Mouse (Mus musculus) neural tube, embryonic 13.5 days (tissue): ENCODE measurements around the gene Pnmal1. TPM values are rescaled to one million over a fixed set of nuclear protein-coding genes. Genes with fewer than 3 reads are reported as not detected.

Source experiments
- ATAC-seq: fragments of 200-750 bp; cut with Nextera tagmentation; 2 replicates; pipeline ENCODE4 v1.8.0; 2017; ENCODE audit warnings: low read depth, mild to moderate bottlenecking, moderate TSS enrichment, moderate library complexity
- H3K27ac ChIP-seq: fragments of 300-500 bp; sonication (generic); replicated peaks from 2 replicates; pipeline ENCODE4 v1.5.1; 2015; ENCODE audit warnings: moderate library complexity, mild to moderate bottlenecking, inconsistent platforms
- H3K27me3 ChIP-seq: fragments of 300-500 bp; sonication (generic); 2 replicates; pipeline ENCODE4 v1.6.1; 2015; ENCODE audit warnings: mild to moderate bottlenecking, inconsistent platforms
- H3K36me3 ChIP-seq: fragments of 300-500 bp; sonication (generic); 2 replicates; pipeline ENCODE4 v1.6.1; 2015; ENCODE audit warnings: mild to moderate bottlenecking, inconsistent platforms
- H3K4me1 ChIP-seq: fragments of 300-500 bp; sonication (generic); replicated peaks from 2 replicates; pipeline ENCODE4 v1.6.1; 2015; ENCODE audit warnings: inconsistent platforms
- H3K4me2 ChIP-seq: fragments of 300-500 bp; sonication (generic); 2 replicates; pipeline ENCODE4 v1.6.1; 2015; ENCODE audit warnings: inconsistent platforms, mild to moderate bottlenecking, moderate library complexity
- H3K4me3 ChIP-seq: fragments of 300-500 bp; sonication (generic); 2 replicates; pipeline ENCODE4 v1.5.1; 2015; ENCODE audit warnings: mild to moderate bottlenecking, inconsistent platforms
- H3K9ac ChIP-seq: fragments of 300-500 bp; sonication (generic); 2 replicates; pipeline ENCODE4 v1.6.1; 2015; ENCODE audit warnings: moderate library complexity, mild to moderate bottlenecking, inconsistent platforms
- H3K9me3 ChIP-seq: fragments of 300-500 bp; sonication (generic); 2 replicates; pipeline ENCODE4 v1.6.1; 2016; ENCODE audit warnings: inconsistent platforms
- WGBS: fragments of 180-500 bp; shearing (Covaris S2); methylation state at CpG from one replicate; pipeline ENCODE4 v1.1.7; 2015; 5-methylcytosine and 5-hydroxymethylcytosine counted together
- polyA plus RNA-seq: library from polyadenylated mRNA; unstranded; fragments of >200 nt; fragmentation: Nextera tagmentation; extraction: Ambion mirVana; gene quantifications from 2 replicates; pipeline ENCODE4 v1.2.1, GENCODE M21; 2015

Gene Pnmal1
- polyA plus RNA-seq, 1 experiment from 2014 or later, result 39.7 TPM

DNA sequence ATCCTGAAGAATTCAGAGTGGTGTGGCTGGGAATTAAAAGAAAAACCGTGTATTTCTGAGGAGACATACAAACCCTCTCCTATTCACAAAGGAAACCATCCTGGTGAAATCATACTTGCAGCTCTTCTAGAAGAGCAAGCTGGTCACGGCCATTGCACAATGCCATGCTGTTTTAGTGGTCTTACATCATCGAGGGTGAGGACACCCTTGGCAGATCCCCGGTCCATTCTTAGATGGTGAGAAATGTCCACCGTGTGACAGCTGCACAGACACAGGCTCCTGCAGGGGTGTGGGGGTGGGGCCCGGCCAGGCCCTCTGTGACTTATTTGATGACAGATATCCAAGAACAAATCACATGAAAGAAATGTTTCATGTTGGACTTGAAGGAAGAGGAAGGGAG is 14.5 kb downstream of the Pnmal1 start:
- H3K9ac ChIP-seq, result no peak overlapping the region
- ATAC-seq, result no peak

GRCm38 (mm10) chr7:16976298-16976697 is 16.8 kb downstream of the Pnmal1 start:
- no peaks in the 10 kb centered on the region for H3K36me3 ChIP-seq
- H3K4me1 ChIP-seq, result peaks cover 16% of the 10 kb centered on the region
- no peak for ATAC-seq
- H3K27ac ChIP-seq, result no peak overlapping the region
- H3K9me3 ChIP-seq, result no peaks in the 10 kb centered on the region
- H3K27me3 ChIP-seq, result no peaks in the 10 kb centered on the region
- H3K9ac ChIP-seq, result no peak overlapping the region
- no peak overlapping the region for H3K4me3 ChIP-seq
- WGBS, result 68% methylated on average over 8 of the region's 8 CpGs
- no peak overlapping the region for H3K4me2 ChIP-seq

More for the DNA sequence above, 14.5 kb downstream of the Pnmal1 start:
- Histone ChIP-seq H3K4me3 (no peak overlapping the region), H3K36me3 (no peaks in the 10 kb centered on the region), H3K27me3 (no peaks in the 10 kb centered on the region), H3K9me3 (no peaks in the 10 kb centered on the region), H3K4me2 (no peak overlapping the region), H3K4me1 (peaks cover 4% of the 10 kb centered on the region), H3K27ac (no peak overlapping the region)
- WGBS, result 31% methylated on average over 6 of the region's 6 CpGs

DNA sequence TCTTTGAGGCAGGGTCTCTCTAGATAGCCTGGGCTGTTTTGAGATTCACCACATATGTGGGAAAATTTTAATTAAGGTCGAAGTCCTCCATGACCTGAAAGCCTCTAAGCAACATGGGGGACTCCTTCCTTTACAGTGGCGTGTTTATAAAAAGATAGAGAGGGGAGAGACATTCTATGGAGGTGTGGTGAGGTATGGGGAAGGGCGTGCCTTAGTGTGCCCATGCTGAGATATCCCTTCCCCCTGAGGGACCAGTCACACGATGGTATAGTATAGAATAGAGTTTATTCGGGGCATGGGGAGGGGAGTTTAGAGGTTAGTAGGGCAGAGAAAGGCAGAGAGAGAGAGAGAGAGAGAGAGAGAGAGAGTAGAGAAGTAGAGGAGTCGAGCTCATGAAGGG is 18.7 kb downstream of the Pnmal1 start:
- Histone ChIP-seq H3K4me2 (no peak overlapping the region), H3K4me3 (no peak overlapping the region), H3K9me3 (no peaks in the 10 kb centered on the region), H3K36me3 (no peaks in the 10 kb centered on the region), H3K27ac (no peak overlapping the region), H3K4me1 (peaks cover 29% of the 10 kb centered on the region), H3K27me3 (no peaks in the 10 kb centered on the region), H3K9ac (no peak overlapping the region)
- no peak for ATAC-seq
- WGBS, result 75% methylated on average over 6 of the region's 6 CpGs

GRCm38 (mm10) chr7:16978593-16978992 is 19.1 kb downstream of the Pnmal1 start:
- no peak overlapping the region for H3K4me2 ChIP-seq
- 94% methylated on average over 3 of the region's 3 CpGs for WGBS
- no peaks in the 10 kb centered on the region for H3K9me3 ChIP-seq
- H3K4me1 ChIP-seq, result peaks cover 33% of the 10 kb centered on the region
- ATAC-seq, result no peak
- no peak overlapping the region for H3K4me3 ChIP-seq
- H3K9ac ChIP-seq, result no peak overlapping the region
- H3K27ac ChIP-seq, result no peak overlapping the region
- H3K27me3 ChIP-seq, result no peaks in the 10 kb centered on the region
- H3K36me3 ChIP-seq, result no peaks in the 10 kb centered on the region

GRCm38 (mm10) chr7:16980348-16980747 is 20.9 kb downstream of the Pnmal1 start:
- no peaks in the 10 kb centered on the region for H3K36me3 ChIP-seq
- peak overlapping the region; percentile 46 for H3K4me2 ChIP-seq
- ATAC-seq, result peak; percentile 37; the same call in 1 of the 2 replicates
- peak overlapping the region; percentile 82 for H3K27ac ChIP-seq
- 0 out of 2 replicates have a peak overlapping the region, but pooled peaks have one; percentile 17 for H3K4me3 ChIP-seq
- 3% methylated on average over 12 of the region's 12 CpGs for WGBS
- no peaks in the 10 kb centered on the region for H3K9me3 ChIP-seq
- peak overlapping the region; percentile 60 for H3K9ac ChIP-seq
- H3K27me3 ChIP-seq, result no peaks in the 10 kb centered on the region
- peaks cover 44% of the 10 kb centered on the region for H3K4me1 ChIP-seq

GRCm38 (mm10) chr7:16982859-16983568 is 23.5 kb downstream of the Pnmal1 start, which contains the start of gene Gm42372:
Gm42372 (plus strand) TSS chr7:16983086.
- WGBS, result 21% methylated on average over 26 of the region's 26 CpGs
- no peaks in the 10 kb centered on the region for H3K36me3 ChIP-seq
- peaks cover 64% of the 10 kb centered on the region for H3K4me1 ChIP-seq
- peak; percentile 68 for ATAC-seq
- H3K27ac ChIP-seq, result peak within 1 kb of the TSS; percentile 79
- peak within 1 kb of the TSS; percentile 48 for H3K4me3 ChIP-seq
- no peaks in the 10 kb centered on the region for H3K9me3 ChIP-seq
- H3K27me3 ChIP-seq, result no peaks in the 10 kb centered on the region
- H3K9ac ChIP-seq, result peak within 1 kb of the TSS; percentile 74
- peak within 1 kb of the TSS; percentile 77 for H3K4me2 ChIP-seq

DNA sequence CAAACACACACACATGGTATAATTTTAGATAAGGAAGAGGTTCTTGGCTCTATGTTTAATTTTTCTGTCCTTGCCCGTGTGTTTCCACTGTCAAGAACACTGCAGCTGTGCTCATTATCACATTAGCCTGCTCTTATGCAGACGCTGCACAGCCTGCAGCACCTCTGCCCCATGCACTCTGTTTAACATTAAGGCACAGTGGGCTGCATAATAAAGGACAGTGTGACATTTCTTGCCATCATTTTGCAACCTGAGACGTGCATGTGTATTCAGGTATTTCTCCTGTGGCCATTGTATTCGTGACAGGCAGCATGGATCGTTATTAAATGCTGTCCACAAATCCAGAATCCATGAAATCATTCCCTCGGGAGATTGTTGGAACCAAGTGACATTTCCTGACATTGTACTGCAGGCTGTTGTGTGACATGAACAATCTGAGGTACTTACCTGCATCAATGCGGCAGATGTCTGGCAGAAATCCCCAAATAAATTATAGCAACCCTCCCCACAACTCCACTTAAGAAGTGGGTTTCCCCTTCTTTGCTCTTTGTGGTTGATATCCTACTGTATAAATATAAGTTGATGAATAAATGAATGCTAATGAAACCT is 28.2 kb downstream of the Pnmal1 start:
- no peaks in the 10 kb centered on the region for H3K27me3 ChIP-seq
- no peak overlapping the region for H3K4me3 ChIP-seq
- H3K27ac ChIP-seq, result peak overlapping the region; percentile 84
- peak overlapping the region; percentile 57 for H3K9ac ChIP-seq
- 30% methylated on average over 7 of the region's 7 CpGs for WGBS
- peaks cover 75% of the 10 kb centered on the region for H3K4me1 ChIP-seq
- no peaks in the 10 kb centered on the region for H3K9me3 ChIP-seq
- no peaks in the 10 kb centered on the region for H3K36me3 ChIP-seq
- ATAC-seq, result peak; percentile 32; the same call in 1 of the 2 replicates
- H3K4me2 ChIP-seq, result peak overlapping the region; percentile 26

DNA sequence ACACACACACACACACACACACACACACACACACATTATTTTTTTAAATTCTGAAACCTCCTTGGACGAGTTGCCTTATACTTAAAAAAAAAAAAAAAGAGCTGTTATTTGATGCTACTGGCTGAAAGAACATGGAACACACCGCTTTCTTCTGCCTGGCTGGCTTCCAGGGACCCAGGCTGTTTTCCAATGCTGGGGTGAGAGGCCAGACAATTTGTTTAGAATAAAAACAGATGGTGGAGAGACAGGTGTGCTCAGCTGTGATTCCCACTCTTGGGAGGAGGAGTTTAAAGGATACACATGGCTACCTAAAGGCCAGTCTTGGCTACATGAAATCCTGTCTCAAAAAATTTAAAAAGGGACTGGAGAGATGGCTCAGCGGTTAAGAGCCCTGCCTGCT is 28.9 kb downstream of the Pnmal1 start:
- Histone ChIP-seq H3K36me3 (no peaks in the 10 kb centered on the region), H3K9ac (no peak overlapping the region), H3K27ac (peak overlapping the region; percentile 84), H3K27me3 (no peaks in the 10 kb centered on the region), H3K4me1 (peaks cover 68% of the 10 kb centered on the region), H3K9me3 (no peaks in the 10 kb centered on the region), H3K4me2 (no peak overlapping the region), H3K4me3 (no peak overlapping the region)
- WGBS, result 38% methylated on average over 3 of the region's 3 CpGs
- no peak for ATAC-seq

- H3K9me3 ChIP-seq, result no peaks in the 10 kb centered on the region
- H3K9ac ChIP-seq, result peak overlapping the region; percentile 23; the same call in 1 of the 2 replicates
- H3K36me3 ChIP-seq, result no peaks in the 10 kb centered on the region
- no peak overlapping the region for H3K4me2 ChIP-seq
- WGBS, result 37% methylated on average over 15 of the region's 15 CpGs
- H3K27me3 ChIP-seq, result no peaks in the 10 kb centered on the region
- ATAC-seq, result no peak
- peak overlapping the region; percentile 68 for H3K27ac ChIP-seq
- peaks cover 69% of the 10 kb centered on the region for H3K4me1 ChIP-seq
- H3K4me3 ChIP-seq, result no peak overlapping the region
Observed at GRCm38 (mm10) chr7:16990006-16990744, 30.7 kb downstream of the Pnmal1 start.

DNA sequence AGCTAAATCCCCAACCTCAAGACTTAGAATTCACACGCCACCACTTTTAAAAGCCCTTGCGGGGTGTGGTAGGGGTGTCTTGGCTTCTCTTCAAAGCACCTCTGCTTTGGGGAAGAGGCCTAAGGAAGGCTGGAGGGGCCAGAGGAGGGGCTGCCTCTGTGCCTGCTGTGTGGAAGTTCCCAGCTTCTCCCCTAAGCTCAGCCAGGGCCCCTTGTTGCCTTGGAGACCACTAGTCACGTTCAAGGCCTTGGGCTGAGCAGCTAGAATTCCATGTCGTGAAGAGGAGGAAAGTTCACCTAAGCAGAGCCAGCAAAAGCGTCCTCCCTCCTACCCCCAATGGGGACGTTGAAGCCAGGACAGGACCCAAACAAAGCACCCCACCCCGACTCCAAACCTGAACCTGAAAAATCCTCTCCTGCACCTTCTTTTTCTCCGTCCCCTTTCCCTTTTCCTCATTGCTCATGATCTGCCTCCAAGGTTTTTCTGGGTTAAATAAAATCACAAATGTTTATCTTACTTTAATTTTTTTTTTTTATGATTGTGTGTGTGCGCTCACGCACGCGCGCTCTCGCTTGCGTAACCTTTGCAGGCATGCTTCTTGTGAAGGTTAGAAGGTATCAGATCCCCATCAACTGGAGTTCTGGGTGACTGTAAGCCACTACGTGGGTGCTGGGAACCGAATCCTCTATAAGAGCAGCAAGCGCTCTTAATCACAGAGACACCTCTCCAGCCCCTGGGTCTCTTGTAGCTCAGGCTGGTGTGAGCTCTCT is 32.4 kb downstream of the Pnmal1 start:
- H3K4me2 ChIP-seq, result 0 out of 2 replicates have a peak overlapping the region, but pooled peaks have one; percentile 1
- H3K36me3 ChIP-seq, result no peaks in the 10 kb centered on the region
- H3K27ac ChIP-seq, result peak overlapping the region; percentile 54
- ATAC-seq, result peak; percentile 66
- peaks cover 71% of the 10 kb centered on the region for H3K4me1 ChIP-seq
- no peak overlapping the region for H3K9ac ChIP-seq
- H3K27me3 ChIP-seq, result no peaks in the 10 kb centered on the region
- H3K9me3 ChIP-seq, result no peaks in the 10 kb centered on the region
- no peak overlapping the region for H3K4me3 ChIP-seq
- WGBS, result 57% methylated on average over 18 of the region's 18 CpGs

GRCm38 (mm10) chr7:16992451-16992807 is 33.0 kb downstream of the Pnmal1 start, which contains the start of gene Ccdc8:
Ccdc8 (plus strand) TSS chr7:16992708.
- H3K4me1 ChIP-seq, result peaks cover 71% of the 10 kb centered on the region
- H3K36me3 ChIP-seq, result no peaks in the 10 kb centered on the region
- ATAC-seq, result no peak
- H3K4me3 ChIP-seq, result peak within 1 kb of the TSS; percentile 43
- no peaks in the 10 kb centered on the region for H3K9me3 ChIP-seq
- H3K9ac ChIP-seq, result peak within 1 kb of the TSS; percentile 68; the same call in 1 of the 2 replicates
- H3K4me2 ChIP-seq, result peak within 1 kb of the TSS; percentile 53
- H3K27me3 ChIP-seq, result no peaks in the 10 kb centered on the region
- 98% methylated on average over 5 of the region's 5 CpGs for WGBS
- H3K27ac ChIP-seq, result peak within 1 kb of the TSS; percentile 54
